Mouse (Mus musculus): ENCODE data around the gene Bnipl. TPM values are rescaled to one million over a fixed set of nuclear protein-coding genes. Genes with fewer than 3 reads are reported as not detected.
A peak's percentile ranks its signal among the peaks of the same experiment; 100 is the strongest.

Bnipl gene
- polyA plus RNA-seq, 1 experiment from 2014 or later = not detected

- H3K27me3 ChIP-seq (replicated peaks; ENCODE audit: control insufficient read depth, insufficient read depth, low read length) = no peaks in the 10 kb centered on the region
- H3K4me2 ChIP-seq (replicated peaks; ENCODE audit: low read depth) = peak within 1 kb of the TSS; percentile 93
- under 1% methylated on average over 64 of the region's 64 CpGs for WGBS
- H3K4me3 ChIP-seq (ENCODE audit: low read depth, low read length) = peak within 1 kb of the TSS; percentile 78
- H3K9ac ChIP-seq (ENCODE audit: low read depth, low read length) = peak within 1 kb of the TSS; percentile 89
- peak; percentile 74 for ATAC-seq
- peak within 1 kb of the TSS; percentile 94 for H3K27ac ChIP-seq (ENCODE audit: low read depth, low read length)
- H3K4me1 ChIP-seq (replicated peaks; ENCODE audit: control insufficient read depth, insufficient read depth, low read length) = peaks cover 9% of the 10 kb centered on the region
- peaks cover 16% of the 10 kb centered on the region for H3K36me3 ChIP-seq (ENCODE audit: control insufficient read depth, insufficient read depth)
- TF ChIP-seq CTCF (IDR thresholded peaks at IDR 0.05; ENCODE audit: low read depth) = no peak; the same call in 1 of the 2 replicates
- no peaks in the 10 kb centered on the region for H3K9me3 ChIP-seq (ENCODE audit: control insufficient read depth)
Measured at GRCm38 (mm10) chr3:95228148-95228893, 22.7 kb downstream of the Bnipl start, which contains the start of gene Cdc42se1. Gene Cdc42se1, plus strand, starts transcription at chr3:95228732.

DNA sequence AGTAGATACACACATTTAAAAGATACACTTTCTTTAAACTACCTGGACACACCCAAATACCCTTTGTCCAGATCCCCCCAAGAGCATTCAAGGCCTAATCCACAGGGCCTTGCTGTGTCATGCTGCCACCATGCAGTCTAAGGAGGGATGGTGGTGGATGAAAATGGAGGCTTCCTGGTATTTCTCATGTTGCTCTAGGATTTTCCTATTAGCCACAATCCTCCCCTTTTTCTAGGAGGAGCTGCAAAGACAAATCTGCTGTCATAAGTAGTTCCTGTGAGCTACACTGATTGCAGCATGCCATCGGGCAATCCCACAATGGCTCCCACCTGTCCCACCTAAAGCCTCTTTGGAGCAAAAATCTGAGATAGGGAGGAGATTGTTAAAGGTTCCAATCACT, 23.8 kb downstream of the Bnipl start:
- no peak overlapping the region for H3K9ac ChIP-seq (ENCODE audit: low read depth, low read length)
- H3K4me3 ChIP-seq (ENCODE audit: low read depth, low read length) = peak overlapping the region; percentile 78; the same call in 1 of the 2 replicates
- peak overlapping the region; percentile 93 for H3K4me2 ChIP-seq (replicated peaks; ENCODE audit: low read depth)
- 3% methylated on average over 1 of the region's 1 CpGs for WGBS
- no peak for TF ChIP-seq CTCF (IDR thresholded peaks at IDR 0.05; ENCODE audit: low read depth)
- H3K4me1 ChIP-seq (replicated peaks; ENCODE audit: control insufficient read depth, insufficient read depth, low read length) = peaks cover 9% of the 10 kb centered on the region
- H3K36me3 ChIP-seq (ENCODE audit: control insufficient read depth, insufficient read depth) = peaks cover 7% of the 10 kb centered on the region; the same call in 1 of the 2 replicates
- no peak overlapping the region for H3K27ac ChIP-seq (ENCODE audit: low read depth, low read length)
- no peak for ATAC-seq
- H3K9me3 ChIP-seq (ENCODE audit: control insufficient read depth) = no peaks in the 10 kb centered on the region
- H3K27me3 ChIP-seq (replicated peaks; ENCODE audit: control insufficient read depth, insufficient read depth, low read length) = no peaks in the 10 kb centered on the region

DNA sequence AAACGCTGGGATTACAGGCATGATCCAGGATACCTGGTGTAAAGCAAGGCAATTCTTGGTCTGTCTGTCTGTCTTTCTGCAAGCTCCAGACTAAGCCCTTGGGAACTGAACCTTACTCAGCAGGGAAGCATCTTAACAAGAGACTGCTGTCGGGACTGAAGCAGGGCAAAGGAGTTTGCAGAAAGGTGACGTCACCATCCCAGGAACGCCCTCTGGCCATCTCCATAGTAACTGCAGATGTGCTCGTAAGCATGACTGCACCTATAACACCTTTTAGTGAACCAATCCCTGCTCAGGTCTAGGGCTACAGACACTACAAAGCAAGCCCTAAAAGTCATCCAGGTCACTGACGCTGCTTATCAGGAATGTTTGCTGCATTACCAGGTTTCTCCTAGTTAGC, 26.7 kb downstream of the Bnipl start:
- H3K27ac ChIP-seq (ENCODE audit: low read depth, low read length) = no peak overlapping the region
- no peaks in the 10 kb centered on the region for H3K4me1 ChIP-seq (replicated peaks; ENCODE audit: control insufficient read depth, insufficient read depth, low read length)
- no peaks in the 10 kb centered on the region for H3K9me3 ChIP-seq (ENCODE audit: control insufficient read depth)
- H3K36me3 ChIP-seq (ENCODE audit: control insufficient read depth, insufficient read depth) = peaks cover 5% of the 10 kb centered on the region
- H3K9ac ChIP-seq (ENCODE audit: low read depth, low read length) = no peak overlapping the region
- no peak overlapping the region for H3K4me2 ChIP-seq (replicated peaks; ENCODE audit: low read depth)
- WGBS = 34% methylated on average over 6 of the region's 6 CpGs
- no peak overlapping the region for H3K4me3 ChIP-seq (ENCODE audit: low read depth, low read length)
- H3K27me3 ChIP-seq (replicated peaks; ENCODE audit: control insufficient read depth, insufficient read depth, low read length) = no peaks in the 10 kb centered on the region
- TF ChIP-seq CTCF (IDR thresholded peaks at IDR 0.05; ENCODE audit: low read depth) = no peak
- peak; percentile 12; the same call in 1 of the 2 replicates for ATAC-seq

DNA sequence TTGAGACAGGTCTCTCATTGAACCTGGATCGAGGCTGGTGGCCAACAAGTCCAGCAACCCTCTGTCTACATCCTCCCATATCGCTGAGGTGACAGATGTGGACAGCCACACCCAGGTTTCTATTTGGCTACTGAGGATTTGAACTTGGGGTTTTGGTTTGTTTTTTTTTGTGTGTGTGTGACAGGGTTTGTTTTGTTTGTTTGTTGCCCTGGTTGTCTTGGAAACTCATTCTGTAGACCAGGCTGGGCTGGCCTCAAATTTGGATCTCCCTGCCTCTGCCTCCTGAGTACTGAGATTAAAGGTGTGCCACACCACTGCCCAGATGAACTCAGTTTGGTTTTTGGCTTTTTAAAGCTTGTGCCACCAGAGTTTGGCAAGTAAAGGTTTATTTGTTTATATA, 28.0 kb downstream of the Bnipl start:
- ATAC-seq = no peak
- 98% methylated on average over 2 of the region's 2 CpGs for WGBS

DNA sequence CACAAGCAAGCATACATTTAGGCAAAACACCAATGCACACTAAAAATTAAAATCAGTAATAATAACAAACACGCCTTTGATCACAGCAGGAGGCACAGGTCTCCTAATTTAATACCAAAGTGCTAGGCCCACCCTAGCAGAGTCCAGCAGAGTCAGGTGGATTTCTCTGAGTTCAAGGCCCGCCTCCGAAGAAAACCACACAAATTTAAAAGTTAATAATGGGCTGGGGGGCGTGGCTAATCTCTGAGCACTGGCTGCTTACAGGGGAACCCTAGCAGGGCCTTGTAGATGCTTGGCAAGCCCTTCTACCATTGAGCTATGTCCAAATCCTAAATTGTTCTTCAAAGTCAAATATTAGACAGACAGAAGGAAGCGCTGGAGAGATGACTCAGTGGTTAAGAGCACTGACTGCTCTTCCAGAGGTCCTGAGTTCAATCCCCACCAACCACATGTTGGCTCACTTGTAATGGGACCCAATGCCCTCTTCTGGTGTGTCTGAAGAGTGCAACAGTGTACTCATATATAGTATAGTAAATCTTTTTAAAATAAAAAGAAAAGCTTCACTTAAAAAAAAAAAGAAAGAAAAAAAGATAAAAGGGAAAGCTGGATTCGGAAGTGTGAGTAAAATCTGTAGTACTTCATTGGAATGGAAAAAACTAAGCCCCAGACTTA, 32.4 kb downstream of the Bnipl start:
- Histone ChIP-seq H3K9me3 (ENCODE audit: control insufficient read depth) (no peaks in the 10 kb centered on the region), H3K4me1 (replicated peaks; ENCODE audit: control insufficient read depth, insufficient read depth, low read length) (0 out of 2 replicates have a peak, but pooled peaks cover 4% of the 10 kb centered on the region), H3K36me3 (ENCODE audit: control insufficient read depth, insufficient read depth) (peaks cover 17% of the 10 kb centered on the region), H3K27ac (ENCODE audit: low read depth, low read length) (peak overlapping the region; percentile 99), H3K4me2 (replicated peaks; ENCODE audit: low read depth) (peak overlapping the region; percentile 65), H3K27me3 (replicated peaks; ENCODE audit: control insufficient read depth, insufficient read depth, low read length) (no peaks in the 10 kb centered on the region), H3K9ac (ENCODE audit: low read depth, low read length) (no peak overlapping the region), H3K4me3 (ENCODE audit: low read depth, low read length) (peak overlapping the region; percentile 87; the same call in 1 of the 2 replicates)
- 78% methylated on average over 6 of the region's 6 CpGs for WGBS
- ATAC-seq = no peak
- no peak for TF ChIP-seq CTCF (IDR thresholded peaks at IDR 0.05; ENCODE audit: low read depth)

More for the DNA sequence above, 28.0 kb downstream of the Bnipl start:
- Histone ChIP-seq H3K4me1 (replicated peaks; ENCODE audit: control insufficient read depth, insufficient read depth, low read length) (no peaks in the 10 kb centered on the region), H3K4me3 (ENCODE audit: low read depth, low read length) (no peak overlapping the region), H3K9me3 (ENCODE audit: control insufficient read depth) (no peaks in the 10 kb centered on the region), H3K4me2 (replicated peaks; ENCODE audit: low read depth) (no peak overlapping the region), H3K27ac (ENCODE audit: low read depth, low read length) (no peak overlapping the region), H3K36me3 (ENCODE audit: control insufficient read depth, insufficient read depth) (peaks cover 8% of the 10 kb centered on the region), H3K9ac (ENCODE audit: low read depth, low read length) (no peak overlapping the region), H3K27me3 (replicated peaks; ENCODE audit: control insufficient read depth, insufficient read depth, low read length) (no peaks in the 10 kb centered on the region)
- TF ChIP-seq CTCF (IDR thresholded peaks at IDR 0.05; ENCODE audit: low read depth) = no peak
